Mouse (Mus musculus): Measurements from ENCODE around the gene Mlana. TPM values are rescaled to one million over a fixed set of nuclear protein-coding genes. Genes with fewer than 3 reads are reported as not detected.

The Mlana gene
- polyA plus RNA-seq, 1 experiment from 2014 or later = not detected

- no peak for ATAC-seq (ENCODE audit: insufficient number of reproducible peaks, insufficient read depth, low FRiP score, low TSS enrichment, low read depth)
- WGBS = 86% methylated on average over 2 of the region's 2 CpGs
Measured at GRCm38 (mm10) chr19:29753939-29754338, 56.3 kb downstream of the Mlana start.

More at GRCm38 (mm10) chr19:29753939-29754338, 56.3 kb downstream of the Mlana start:
- Histone ChIP-seq H3K4me3 (replicated peaks) (no peak overlapping the region), H3K27me3 (no peaks in the 10 kb centered on the region), H3K9ac (replicated peaks) (no peak overlapping the region), H3K36me3 (no peaks in the 10 kb centered on the region; the same call in 1 of the 2 replicates), H3K4me2 (no peak overlapping the region), H3K27ac (no peak overlapping the region), H3K4me1 (replicated peaks) (no peaks in the 10 kb centered on the region), H3K9me3 (no peaks in the 10 kb centered on the region)

Other genes with a start within 250 kb of the Mlana start
- 25.6 and 26.5 TPM in 2 replicates for gene Ric1, start 175.5 kb upstream of the Mlana start, polyA plus RNA-seq (2016; fragmentation: Nextera tagmentation; extraction: Ambion mirVana)
- gene Ermp1, start 49.4 kb upstream of the Mlana start, polyA plus RNA-seq (2016; fragmentation: Nextera tagmentation; extraction: Ambion mirVana) = 18.3 and 19.2 TPM in 2 replicates
- 6.8 and 6.9 TPM in 2 replicates for gene 9930021J03Rik, start 108.2 kb downstream of the Mlana start, polyA plus RNA-seq (2016; fragmentation: Nextera tagmentation; extraction: Ambion mirVana)
- 27.3 and 27.4 TPM in 2 replicates for gene Ranbp6, start 115.2 kb downstream of the Mlana start, polyA plus RNA-seq (2016; fragmentation: Nextera tagmentation; extraction: Ambion mirVana)
- gene Il33, start 227.3 kb downstream of the Mlana start, polyA plus RNA-seq (2016; fragmentation: Nextera tagmentation; extraction: Ambion mirVana) = 0.13 and 0.47 TPM in 2 replicates

Measured in limb, embryonic 12.5 days (tissue).